Mouse (Mus musculus) embryonic fibroblast, embryonic 13.5 days (primary cell): ENCODE data around the gene Dmbx1.

ENCODE experiments used
- CTCF ChIP-seq: IDR thresholded peaks from 2 replicates; pipeline ENCODE4 v1.5.1; 2011; ENCODE audit warnings: mild to moderate bottlenecking, control low read depth, low read length, moderate library complexity, borderline replicate concordance; ENCODE audit not compliant: insufficient read depth
- POLR2A ChIP-seq: IDR thresholded peaks from 2 replicates; pipeline ENCODE4 v1.6.1; 2011; ENCODE audit warnings: low read depth, mild to moderate bottlenecking, control low read depth, low read length, moderate library complexity

DNA sequence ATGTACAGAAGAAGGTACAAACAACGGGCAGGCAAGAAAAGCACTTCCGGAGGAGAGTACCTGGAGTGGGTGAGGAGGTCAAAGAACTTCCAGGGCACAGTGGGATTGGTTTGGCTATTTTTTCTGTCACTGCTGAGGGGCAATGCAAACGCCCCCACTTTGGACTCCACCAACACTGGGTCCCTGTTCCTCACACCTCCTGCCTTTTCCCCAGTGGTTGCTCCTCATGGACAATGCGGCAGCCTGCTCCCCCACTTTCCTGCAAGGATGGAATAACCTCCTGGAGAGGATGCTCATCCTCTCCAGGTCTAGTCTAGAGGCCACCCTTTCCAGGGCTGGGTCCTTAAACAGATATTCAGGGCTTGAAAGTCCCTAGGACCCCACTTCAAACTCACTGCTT is 39.2 kb upstream of the Dmbx1 start:
- TF ChIP-seq CTCF, result no peak
- no peak for TF ChIP-seq POLR2A
